11 mouse cellular contexts compared by ENCODE assay signal in genomic region chr16:51758361-51759227, GRCm38 (mm10).
A peak's percentile ranks its signal among the peaks of the same experiment; 100 is the strongest.
DNase-seq lines count a peak whose midpoint lies in the region.
"Had no signal": no experiment of that assay in that cellular context is flagged by ENCODE, and none has a peak within 500 bp of the region (broad histone marks: within the 10 kb centered on the region; RNA-seq: fewer than 3 reads in every experiment).

No protein-coding gene starts in this region.

- intact Hi-C loops in left cerebral cortex, postnatal 10 days (cut with DNase I): no loop called here

- DNase-seq in left cerebral cortex, adult 9 months (ENCODE audit: low spot score in 2 of 2): peak; percentile 3 to 7
- DNase-seq in left cerebral cortex, postnatal 10 days (ENCODE audit: extremely low spot score in 1 of 2, low spot score in 2 of 2): no peak
- peak; percentile 51 for DNase-seq in brain, adult 2 months (ENCODE audit: low read depth, low spot score)
- DNase-seq in embryo, embryonic 11 days: peak; percentile 57
- peak; percentile 4 to 11 for DNase-seq in layer of hippocampus, adult 8-10 months (ENCODE audit: low spot score in 2 of 2)
- DNase-seq in B cell, adult 2 months: no peak
- no peak for DNase-seq in cerebellum, adult 9-11 months
- DNase-seq: adrenal gland, postnatal 14 days; cerebellum, postnatal 14 days; kidney, postnatal 25 days; thymus, postnatal 4 days had no signal

Comparison
In these comparisons a context has a peak if more than half of its experiments do, and no peak if none do; other contexts are left out.
1. DNase-seq: peak in left cerebral cortex, adult 9 months (2 of 2), brain, adult 2 months (single experiment), embryo, embryonic 11 days (single experiment) and layer of hippocampus, adult 8-10 months (2 of 2); none in left cerebral cortex, postnatal 10 days (0 of 2), B cell, adult 2 months (0 of 2) and cerebellum, adult 9-11 months (single experiment).